Mouse (Mus musculus) embryonic facial prominence, embryonic 11.5 days (tissue): ENCODE results near the gene Tefm. TPM values are rescaled to one million over a fixed set of nuclear protein-coding genes. Genes with fewer than 3 reads are reported as not detected.

Experiments used
- ATAC-seq: fragments of 200-750 bp; cut with Nextera tagmentation; replicated peaks from 2 replicates; pipeline ENCODE4 v1.8.0; 2017; ENCODE audit warnings: low read depth; ENCODE audit not compliant: insufficient number of reproducible peaks, low FRiP score, low TSS enrichment
- DNase-seq: peaks from one replicate; pipeline ENCODE4 v3.0.0-alpha.2; 2015; ENCODE audit warnings: low spot score
- H3K27ac ChIP-seq: fragments of 300-500 bp; sonication (generic); replicated peaks from 2 replicates; pipeline ENCODE4 v1.5.1; 2014; ENCODE audit warnings: mild to moderate bottlenecking, low read depth, low read length, control low read depth
- H3K27me3 ChIP-seq: fragments of 300-500 bp; sonication (generic); 2 replicates; pipeline ENCODE4 v1.6.1; 2014; ENCODE audit warnings: mild to moderate bottlenecking, low read length, moderate library complexity, mixed read lengths; ENCODE audit not compliant: control insufficient read depth, insufficient read depth
- H3K36me3 ChIP-seq: fragments of 300-500 bp; sonication (generic); replicated peaks from 2 replicates; pipeline ENCODE4 v1.6.1; 2014; ENCODE audit warnings: low read depth, mild to moderate bottlenecking, low read length, moderate library complexity, mixed read lengths; ENCODE audit not compliant: control insufficient read depth, insufficient read depth
- H3K4me1 ChIP-seq: fragments of 300-500 bp; sonication (generic); 2 replicates; pipeline ENCODE4 v1.6.1; 2014; ENCODE audit warnings: low read length, mixed read lengths; ENCODE audit not compliant: control insufficient read depth, insufficient read depth
- H3K4me2 ChIP-seq: fragments of 300-500 bp; sonication (generic); 2 replicates; pipeline ENCODE4 v1.6.1; 2014; ENCODE audit warnings: low read depth, mild to moderate bottlenecking, control low read depth, low read length, moderate library complexity
- H3K4me3 ChIP-seq: fragments of 300-500 bp; sonication (generic); 2 replicates; pipeline ENCODE4 v1.5.1; 2014; ENCODE audit warnings: low read depth, low read length, control low read depth
- H3K9ac ChIP-seq: fragments of 300-500 bp; sonication (generic); replicated peaks from 2 replicates; pipeline ENCODE4 v1.6.1; 2014; ENCODE audit warnings: mild to moderate bottlenecking, control low read depth, low read length
- H3K9me3 ChIP-seq: fragments of 300-500 bp; sonication (generic); replicated peaks from 2 replicates; pipeline ENCODE4 v1.6.1; 2016; ENCODE audit warnings: mild to moderate bottlenecking, low read length, inconsistent platforms, mixed read lengths; ENCODE audit not compliant: control insufficient read depth
- WGBS: fragments of 180-500 bp; shearing (Covaris S2); extraction: QIAGEN DNeasy Blood & Tissue Kit; methylation state at CpG from one replicate; pipeline ENCODE4 v1.1.7; 2014; 5-methylcytosine and 5-hydroxymethylcytosine counted together
- polyA plus RNA-seq: library from polyadenylated mRNA; unstranded; fragments of >200 nt; fragmentation: Nextera tagmentation; extraction: Ambion mirVana; gene quantifications from 2 replicates; pipeline ENCODE4 v1.2.1, GENCODE M21; 2014

Tefm gene
- polyA plus RNA-seq, 1 experiment from 2014 or later, result 28.4 TPM

DNA sequence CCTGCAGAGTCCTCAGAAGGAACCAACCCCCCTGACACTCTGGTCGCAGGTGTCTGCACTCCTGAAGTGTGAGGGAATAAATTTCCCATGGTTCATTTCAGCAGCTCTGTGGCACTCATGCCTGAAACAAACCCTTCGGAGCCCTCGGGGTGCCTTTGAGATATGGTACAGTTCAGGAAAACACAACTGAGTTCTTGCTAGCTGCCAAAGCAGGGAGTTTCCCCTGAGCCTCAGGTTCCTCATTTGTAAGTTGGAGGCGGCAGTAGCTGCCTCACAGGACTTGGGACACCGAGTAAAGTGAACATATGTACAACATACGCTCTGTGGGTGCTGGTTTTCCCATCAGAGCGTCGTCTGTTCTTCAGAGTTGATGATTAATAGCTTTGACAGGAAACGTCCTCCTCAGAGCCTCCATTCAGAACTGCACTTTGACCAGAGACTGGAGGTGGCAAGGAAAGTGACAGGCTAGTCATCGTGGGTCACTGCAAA is 3.9 kb upstream of the Tefm start:
- H3K9ac ChIP-seq, result no peak overlapping the region
- H3K27ac ChIP-seq, result no peak overlapping the region
- no peaks in the 10 kb centered on the region for H3K27me3 ChIP-seq
- H3K4me1 ChIP-seq, result no peaks in the 10 kb centered on the region
- no peaks in the 10 kb centered on the region for H3K36me3 ChIP-seq
- H3K4me3 ChIP-seq, result no peak overlapping the region
- DNase-seq (no peak), ATAC-seq (no peak)
- 55% methylated on average over 10 of the region's 10 CpGs for WGBS
- H3K9me3 ChIP-seq, result no peaks in the 10 kb centered on the region
- no peak overlapping the region for H3K4me2 ChIP-seq

DNA sequence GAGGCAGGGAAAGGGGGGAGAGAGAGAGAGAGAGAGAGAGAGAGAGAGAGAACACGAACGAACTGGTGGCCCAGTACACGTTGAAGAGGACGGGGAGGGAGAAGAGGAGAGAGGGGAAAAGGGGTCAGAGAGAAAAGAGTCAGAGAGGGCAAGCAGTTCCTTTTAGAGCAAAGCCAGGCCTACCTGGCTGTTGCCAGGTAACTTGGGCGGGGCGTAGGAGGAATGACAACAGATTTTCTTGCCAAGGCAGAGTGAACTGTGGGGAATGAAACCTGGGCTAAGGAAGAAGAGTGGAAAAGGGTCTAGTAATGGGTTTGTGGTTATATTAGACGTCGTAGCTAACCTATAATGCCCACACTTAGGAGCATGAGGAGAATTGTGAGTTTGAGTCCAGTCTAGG is 897 bp upstream of the Tefm start:
- H3K9me3 ChIP-seq, result no peaks in the 10 kb centered on the region
- ATAC-seq, result no peak
- H3K4me2 ChIP-seq, result peak overlapping the region; percentile 67
- H3K9ac ChIP-seq, result no peak overlapping the region
- no peaks in the 10 kb centered on the region for H3K36me3 ChIP-seq
- no peak for DNase-seq
- no peak overlapping the region for H3K27ac ChIP-seq
- 47% methylated on average over 7 of the region's 8 CpGs for WGBS
- peak overlapping the region; percentile 70; the same call in 1 of the 2 replicates for H3K4me3 ChIP-seq
- H3K4me1 ChIP-seq, result no peaks in the 10 kb centered on the region
- no peaks in the 10 kb centered on the region for H3K27me3 ChIP-seq

GRCm38 (mm10) chr11:80137773-80138172 is 4.2 kb downstream of the Tefm start:
- DNase-seq, result no peak
- Histone ChIP-seq H3K36me3 (no peaks in the 10 kb centered on the region), H3K9me3 (no peaks in the 10 kb centered on the region), H3K27ac (no peak overlapping the region), H3K9ac (no peak overlapping the region), H3K4me3 (no peak overlapping the region), H3K27me3 (no peaks in the 10 kb centered on the region), H3K4me2 (no peak overlapping the region), H3K4me1 (no peaks in the 10 kb centered on the region)
- ATAC-seq, result no peak
- 89% methylated on average over 5 of the region's 5 CpGs for WGBS

- H3K27me3 ChIP-seq, result no peaks in the 10 kb centered on the region
- no peaks in the 10 kb centered on the region for H3K4me1 ChIP-seq
- no peak overlapping the region for H3K9ac ChIP-seq
- H3K9me3 ChIP-seq, result no peaks in the 10 kb centered on the region
- H3K36me3 ChIP-seq, result no peaks in the 10 kb centered on the region
- H3K27ac ChIP-seq, result no peak overlapping the region
- no peak for DNase-seq
- no peak for ATAC-seq
- no peak overlapping the region for H3K4me3 ChIP-seq
- H3K4me2 ChIP-seq, result no peak overlapping the region
- WGBS, result 89% methylated on average over 13 of the region's 13 CpGs
Measured at GRCm38 (mm10) chr11:80136786-80137185, 5.2 kb downstream of the Tefm start.

DNA sequence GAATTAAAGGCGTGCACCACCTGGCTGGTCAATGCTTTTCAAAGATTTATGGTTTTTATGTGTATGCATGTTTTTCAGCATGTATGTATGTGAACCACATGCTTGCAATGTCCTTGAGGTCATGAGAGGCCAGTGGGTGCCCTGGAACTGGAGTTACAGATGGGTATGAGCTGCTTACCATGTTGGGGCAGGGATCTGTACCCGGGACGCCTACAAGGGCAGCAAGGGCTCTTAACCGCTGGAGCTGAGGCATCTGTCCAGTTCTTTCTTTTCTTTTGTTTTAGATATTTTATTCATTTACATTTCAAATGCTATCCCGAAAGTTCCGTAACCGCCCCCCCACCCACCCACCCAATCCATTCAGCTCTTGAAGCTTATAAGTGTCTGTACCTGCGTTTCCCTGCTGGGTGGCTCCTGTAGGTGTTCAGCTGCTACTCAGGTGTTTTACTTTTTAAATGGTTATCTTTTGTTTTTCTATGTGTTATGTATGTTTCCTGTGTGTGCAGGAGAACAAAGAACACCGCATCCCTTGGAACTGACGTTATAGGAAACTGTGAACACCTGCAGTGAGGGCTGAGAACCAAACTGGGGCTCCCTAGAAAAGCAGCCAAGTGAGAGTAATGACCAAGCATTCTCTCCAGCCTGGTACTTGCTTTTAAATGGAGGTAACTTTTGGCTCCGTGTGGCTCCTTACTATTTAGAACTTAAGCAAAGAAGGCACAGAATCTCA is 5.9 kb downstream of the Tefm start:
- WGBS, result 91% methylated on average over 11 of the region's 11 CpGs
- no peak overlapping the region for H3K4me3 ChIP-seq
- no peaks in the 10 kb centered on the region for H3K27me3 ChIP-seq
- no peak overlapping the region for H3K9ac ChIP-seq
- no peaks in the 10 kb centered on the region for H3K4me1 ChIP-seq
- no peak overlapping the region for H3K27ac ChIP-seq
- H3K9me3 ChIP-seq, result no peaks in the 10 kb centered on the region
- no peak for ATAC-seq
- DNase-seq, result no peak
- no peak overlapping the region for H3K4me2 ChIP-seq
- H3K36me3 ChIP-seq, result no peaks in the 10 kb centered on the region

DNA sequence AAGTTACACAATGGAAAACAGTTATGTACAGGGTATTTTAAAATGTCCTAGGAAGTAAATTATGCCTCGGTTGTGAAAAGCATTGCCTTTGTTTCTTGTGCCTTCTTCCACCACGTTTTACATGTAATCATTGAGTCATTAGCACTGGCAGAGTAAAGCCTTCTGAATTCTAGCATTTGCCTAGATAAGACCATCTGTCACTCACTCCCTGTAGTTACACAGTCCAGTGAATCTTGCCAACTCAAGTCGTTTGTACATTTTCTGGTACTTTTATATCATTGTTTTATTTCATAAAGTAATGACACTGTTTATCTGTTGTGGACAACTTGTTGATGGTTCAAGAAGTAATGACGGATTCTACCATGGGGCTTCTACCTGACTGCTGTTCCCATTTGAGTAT is 7.2 kb downstream of the Tefm start:
- H3K9ac ChIP-seq, result no peak overlapping the region
- H3K4me3 ChIP-seq, result no peak overlapping the region
- H3K27me3 ChIP-seq, result no peaks in the 10 kb centered on the region
- H3K9me3 ChIP-seq, result no peaks in the 10 kb centered on the region
- no peak overlapping the region for H3K4me2 ChIP-seq
- ATAC-seq (no peak), DNase-seq (no peak)
- no peaks in the 10 kb centered on the region for H3K36me3 ChIP-seq
- 77% methylated on average over 4 of the region's 4 CpGs for whole genome bisulfite sequencing
- H3K4me1 ChIP-seq, result no peaks in the 10 kb centered on the region
- no peak overlapping the region for H3K27ac ChIP-seq

GRCm38 (mm10) chr11:80132050-80132449 is 9.9 kb downstream of the Tefm start:
- H3K4me1 ChIP-seq, result no peaks in the 10 kb centered on the region
- no peak overlapping the region for H3K4me3 ChIP-seq
- ATAC-seq (no peak), DNase-seq (no peak)
- H3K27ac ChIP-seq, result no peak overlapping the region
- H3K4me2 ChIP-seq, result no peak overlapping the region
- H3K9me3 ChIP-seq, result no peaks in the 10 kb centered on the region
- no peaks in the 10 kb centered on the region for H3K36me3 ChIP-seq
- no peak overlapping the region for H3K9ac ChIP-seq
- WGBS, result 78% methylated on average over 1 of the region's 1 CpGs
- H3K27me3 ChIP-seq, result no peaks in the 10 kb centered on the region

- Histone ChIP-seq H3K27me3 (no peaks in the 10 kb centered on the region), H3K27ac (no peak overlapping the region), H3K4me3 (no peak overlapping the region), H3K9me3 (no peaks in the 10 kb centered on the region), H3K4me1 (no peaks in the 10 kb centered on the region), H3K4me2 (no peak overlapping the region), H3K36me3 (peaks cover 5% of the 10 kb centered on the region), H3K9ac (no peak overlapping the region)
- ATAC-seq, result no peak
- DNase-seq, result no peak
- 91% methylated on average over 1 of the region's 1 CpGs for WGBS
Measured at GRCm38 (mm10) chr11:80116411-80116810, 25.6 kb downstream of the Tefm start.
